Mouse (Mus musculus) intestine, embryonic 16.5 days (tissue): ENCODE measurements around the gene Slc25a41. TPM values are rescaled to one million over a fixed set of nuclear protein-coding genes. Genes with fewer than 3 reads are reported as not detected.

Source experiments
- ATAC-seq: fragments of 200-750 bp; cut with Nextera tagmentation; 2 replicates; pipeline ENCODE4 v1.8.0; 2017; ENCODE audit warnings: moderate TSS enrichment, moderate library complexity
- H3K27ac ChIP-seq: fragments of 300-500 bp; sonication (generic); 2 replicates; pipeline ENCODE4 v1.5.1; 2014; ENCODE audit warnings: mild to moderate bottlenecking, low read length
- H3K27me3 ChIP-seq: fragments of 300-500 bp; sonication (generic); replicated peaks from 2 replicates; pipeline ENCODE4 v1.6.1; 2014; ENCODE audit warnings: low read length, control low read depth, mixed read lengths; ENCODE audit not compliant: control insufficient read depth, insufficient read depth
- H3K36me3 ChIP-seq: fragments of 300-500 bp; sonication (generic); 2 replicates; pipeline ENCODE4 v1.6.1; 2014; ENCODE audit warnings: low read length, control low read depth; ENCODE audit not compliant: control insufficient read depth, insufficient read depth
- H3K4me1 ChIP-seq: fragments of 300-500 bp; sonication (generic); 2 replicates; pipeline ENCODE4 v1.6.1; 2014; ENCODE audit warnings: low read length, control low read depth, mixed read lengths; ENCODE audit not compliant: control insufficient read depth, insufficient read depth
- H3K4me2 ChIP-seq: fragments of 300-500 bp; sonication (generic); 2 replicates; pipeline ENCODE4 v1.6.1; 2014; ENCODE audit warnings: low read depth, low read length, control low read depth
- H3K4me3 ChIP-seq: fragments of 300-500 bp; sonication (generic); 2 replicates; pipeline ENCODE4 v1.5.1; 2014; ENCODE audit warnings: mild to moderate bottlenecking, low read length
- H3K9ac ChIP-seq: fragments of 300-500 bp; sonication (generic); 2 replicates; pipeline ENCODE4 v1.6.1; 2014; ENCODE audit warnings: low read depth, low read length
- H3K9me3 ChIP-seq: fragments of 300-500 bp; sonication (generic); 2 replicates; pipeline ENCODE4 v1.6.1; 2016; ENCODE audit warnings: low read length, control low read depth; ENCODE audit not compliant: control insufficient read depth
- WGBS: fragments of 180-500 bp; shearing (Covaris S2); extraction: QIAGEN DNeasy Blood & Tissue Kit; methylation state at CpG from one replicate; pipeline ENCODE4 v1.1.7; 2014; 5-methylcytosine and 5-hydroxymethylcytosine counted together
- polyA plus RNA-seq: library from polyadenylated mRNA; unstranded; fragments of >200 nt; fragmentation: Nextera tagmentation; extraction: Ambion mirVana; gene quantifications from 2 replicates; pipeline ENCODE4 v1.2.1, GENCODE M21; 2015

The Slc25a41 gene
- polyA plus RNA-seq, 1 experiment from 2014 or later, result not detected

DNA sequence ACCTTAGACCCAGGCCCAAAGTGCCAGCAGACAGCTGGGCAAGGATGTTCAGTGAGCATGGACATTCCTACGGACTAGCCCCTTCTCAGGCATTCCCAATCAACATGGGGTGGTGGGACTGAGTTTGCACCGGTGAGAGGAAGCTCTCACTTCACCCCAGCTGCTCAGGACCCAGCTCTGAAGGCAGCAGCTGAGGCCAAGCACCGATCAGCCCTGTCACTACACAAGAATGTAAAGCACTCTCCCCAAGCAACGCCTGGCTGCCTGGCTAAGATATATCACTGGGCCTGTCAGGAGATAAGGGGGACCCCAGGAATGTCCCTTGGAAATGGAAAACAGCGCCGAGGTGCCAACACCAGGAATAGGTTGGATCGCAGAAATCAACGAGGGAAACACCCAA lies 40.2 kb downstream of the Slc25a41 start:
- H3K9ac ChIP-seq, result no peak overlapping the region
- ATAC-seq, result no peak
- H3K36me3 ChIP-seq, result peaks cover 25% of the 10 kb centered on the region
- H3K4me2 ChIP-seq, result no peak overlapping the region
- H3K27ac ChIP-seq, result no peak overlapping the region
- H3K4me1 ChIP-seq, result 0 out of 2 replicates have a peak, but pooled peaks cover 5% of the 10 kb centered on the region
- 53% methylated on average over 8 of the region's 8 CpGs for WGBS
- no peaks in the 10 kb centered on the region for H3K27me3 ChIP-seq
- H3K4me3 ChIP-seq, result no peak overlapping the region
- no peaks in the 10 kb centered on the region for H3K9me3 ChIP-seq

DNA sequence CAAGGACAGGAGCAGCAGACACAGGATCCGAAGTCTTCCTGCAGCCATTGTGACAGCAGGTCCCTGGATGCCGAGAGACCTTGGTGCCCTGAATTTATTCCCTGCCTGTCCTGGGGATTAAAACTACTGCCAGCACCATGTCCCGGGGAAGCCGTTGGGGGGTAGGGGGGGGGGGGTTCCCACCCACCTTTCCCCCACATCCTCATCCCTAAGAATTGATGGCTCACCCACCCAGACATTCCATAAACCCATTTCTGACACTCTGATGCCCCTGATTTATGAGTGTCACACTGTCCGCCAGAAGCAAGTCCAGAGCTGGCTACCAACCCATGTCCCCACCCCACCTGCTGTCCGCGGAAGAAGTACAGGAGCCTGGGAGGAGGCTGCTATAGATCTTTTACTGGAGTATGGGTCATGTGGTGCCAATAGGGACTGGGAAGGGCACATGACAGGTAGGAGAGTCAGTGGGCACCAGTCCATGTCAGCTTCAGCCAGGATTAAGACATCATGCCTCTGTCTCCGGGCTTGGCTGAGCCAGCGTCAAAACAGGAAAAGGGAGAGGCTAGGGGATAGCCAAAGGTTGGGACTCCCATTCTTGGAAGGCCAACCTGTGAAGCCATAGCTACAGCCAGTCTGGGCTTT lies 41.4 kb downstream of the Slc25a41 start, which contains the start of gene Pspn:
Gene Pspn, minus strand, starts transcription at position 51 of the 642 bp plus-strand sequence.
- H3K27ac ChIP-seq, result no peak within 1 kb of the TSS
- no peak for ATAC-seq
- H3K4me3 ChIP-seq, result no peak within 1 kb of the TSS
- no peak within 1 kb of the TSS for H3K4me2 ChIP-seq
- WGBS, result 83% methylated on average over 9 of the region's 9 CpGs
- 0 out of 2 replicates have a peak, but pooled peaks cover 5% of the 10 kb centered on the region for H3K4me1 ChIP-seq
- no peak within 1 kb of the TSS for H3K9ac ChIP-seq
- peaks cover 28% of the 10 kb centered on the region for H3K36me3 ChIP-seq
- H3K27me3 ChIP-seq, result no peaks in the 10 kb centered on the region
- H3K9me3 ChIP-seq, result no peaks in the 10 kb centered on the region

DNA sequence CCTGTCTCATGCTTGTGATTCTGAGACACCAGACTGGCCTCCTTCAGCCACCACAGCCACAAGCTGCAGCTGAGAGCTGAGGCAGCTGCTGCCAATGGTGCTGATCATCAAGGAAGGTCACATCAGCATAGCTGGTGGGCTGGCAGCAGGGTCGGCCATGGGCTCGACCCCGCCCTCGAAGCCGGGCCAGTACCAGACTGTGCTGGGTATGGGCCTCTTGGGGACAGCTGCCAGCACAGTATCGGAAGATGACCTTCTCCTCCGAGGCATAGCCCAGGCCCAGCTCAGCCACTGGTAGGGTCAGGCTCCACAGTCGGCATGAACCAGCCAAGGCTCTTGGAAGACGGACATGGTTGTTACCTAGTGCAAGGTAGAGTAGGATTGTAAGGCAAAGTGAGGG lies 42.0 kb downstream of the Slc25a41 start:
- H3K4me3 ChIP-seq, result no peak overlapping the region

GRCm38 (mm10) chr17:56997029-56997667 lies 44.3 kb downstream of the Slc25a41 start, which contains the start of gene Alkbh7:
Gene Alkbh7 (plus strand): TSS chr17:56997339.
- WGBS, result 0% methylated on average over 38 of the region's 38 CpGs
- ATAC-seq, result peak; percentile 100
- Histone ChIP-seq H3K4me3 (peak within 1 kb of the TSS; percentile 70), H3K9ac (peak within 1 kb of the TSS; percentile 75), H3K27ac (peak within 1 kb of the TSS; percentile 47; the same call in 1 of the 2 replicates), H3K4me1 (0 out of 2 replicates have a peak, but pooled peaks cover 5% of the 10 kb centered on the region), H3K4me2 (peak within 1 kb of the TSS; percentile 76), H3K36me3 (peaks cover 26% of the 10 kb centered on the region), H3K27me3 (no peaks in the 10 kb centered on the region), H3K9me3 (no peaks in the 10 kb centered on the region)

More for the DNA sequence above, 42.0 kb downstream of the Slc25a41 start:
- no peaks in the 10 kb centered on the region for H3K27me3 ChIP-seq
- peaks cover 25% of the 10 kb centered on the region for H3K36me3 ChIP-seq
- 0 out of 2 replicates have a peak, but pooled peaks cover 5% of the 10 kb centered on the region for H3K4me1 ChIP-seq
- no peaks in the 10 kb centered on the region for H3K9me3 ChIP-seq
- H3K9ac ChIP-seq, result no peak overlapping the region
- H3K4me2 ChIP-seq, result no peak overlapping the region
- no peak for ATAC-seq
- WGBS, result 93% methylated on average over 9 of the region's 9 CpGs
- no peak overlapping the region for H3K27ac ChIP-seq

DNA sequence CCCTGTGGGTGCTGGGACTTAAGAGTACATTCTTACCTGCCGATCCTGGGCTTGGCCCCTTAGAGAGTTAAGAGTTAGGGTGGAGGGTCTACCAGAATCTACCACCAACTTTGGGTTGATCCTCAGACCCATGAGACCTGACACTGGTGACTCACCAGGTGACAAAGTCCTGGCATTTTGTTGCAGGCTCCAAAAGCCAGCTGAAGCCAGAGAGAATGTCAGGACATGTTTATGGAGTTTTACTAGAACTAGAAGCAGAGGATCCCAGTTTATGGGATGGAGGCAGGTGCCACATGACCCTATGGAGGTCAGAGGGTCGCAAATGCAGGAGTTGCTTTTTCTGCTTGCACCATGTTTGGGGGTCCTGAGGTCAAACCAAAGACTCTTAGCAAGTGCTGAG lies 44.9 kb downstream of the Slc25a41 start:
- H3K36me3 ChIP-seq, result peaks cover 26% of the 10 kb centered on the region
- 0 out of 2 replicates have a peak overlapping the region, but pooled peaks have one; percentile 21 for H3K9ac ChIP-seq
- no peak overlapping the region; the same call in 1 of the 2 replicates for H3K4me3 ChIP-seq
- no peaks in the 10 kb centered on the region for H3K9me3 ChIP-seq
- H3K4me1 ChIP-seq, result 0 out of 2 replicates have a peak, but pooled peaks cover 5% of the 10 kb centered on the region
- H3K27ac ChIP-seq, result no peak overlapping the region
- 0 out of 2 replicates have a peak overlapping the region, but pooled peaks have one; percentile 22 for H3K4me2 ChIP-seq
- ATAC-seq, result peak; percentile 1; the same call in 1 of the 2 replicates
- no peaks in the 10 kb centered on the region for H3K27me3 ChIP-seq
- WGBS, result 72% methylated on average over 2 of the region's 2 CpGs

- Histone ChIP-seq H3K36me3 (peaks cover 26% of the 10 kb centered on the region), H3K27ac (no peak overlapping the region), H3K4me3 (no peak overlapping the region), H3K4me1 (peaks cover 12% of the 10 kb centered on the region), H3K4me2 (no peak overlapping the region), H3K9ac (no peak overlapping the region), H3K9me3 (no peaks in the 10 kb centered on the region), H3K27me3 (no peaks in the 10 kb centered on the region)
- no peak for ATAC-seq
- WGBS, result 89% methylated on average over 8 of the region's 8 CpGs
Observed at GRCm38 (mm10) chr17:56995046-56995445, 46.4 kb downstream of the Slc25a41 start.

- H3K9me3 ChIP-seq, result no peaks in the 10 kb centered on the region
- WGBS, result 75% methylated on average over 2 of the region's 2 CpGs
- peak overlapping the region; percentile 91 for H3K9ac ChIP-seq
- H3K4me3 ChIP-seq, result peak overlapping the region; percentile 82
- H3K27ac ChIP-seq, result no peak overlapping the region
- ATAC-seq, result no peak
- H3K36me3 ChIP-seq, result peaks cover 17% of the 10 kb centered on the region
- peaks cover 8% of the 10 kb centered on the region for H3K4me1 ChIP-seq
- no peaks in the 10 kb centered on the region for H3K27me3 ChIP-seq
- H3K4me2 ChIP-seq, result peak overlapping the region; percentile 67
Observed at GRCm38 (mm10) chr17:56990966-56991365, 50.5 kb downstream of the Slc25a41 start.

DNA sequence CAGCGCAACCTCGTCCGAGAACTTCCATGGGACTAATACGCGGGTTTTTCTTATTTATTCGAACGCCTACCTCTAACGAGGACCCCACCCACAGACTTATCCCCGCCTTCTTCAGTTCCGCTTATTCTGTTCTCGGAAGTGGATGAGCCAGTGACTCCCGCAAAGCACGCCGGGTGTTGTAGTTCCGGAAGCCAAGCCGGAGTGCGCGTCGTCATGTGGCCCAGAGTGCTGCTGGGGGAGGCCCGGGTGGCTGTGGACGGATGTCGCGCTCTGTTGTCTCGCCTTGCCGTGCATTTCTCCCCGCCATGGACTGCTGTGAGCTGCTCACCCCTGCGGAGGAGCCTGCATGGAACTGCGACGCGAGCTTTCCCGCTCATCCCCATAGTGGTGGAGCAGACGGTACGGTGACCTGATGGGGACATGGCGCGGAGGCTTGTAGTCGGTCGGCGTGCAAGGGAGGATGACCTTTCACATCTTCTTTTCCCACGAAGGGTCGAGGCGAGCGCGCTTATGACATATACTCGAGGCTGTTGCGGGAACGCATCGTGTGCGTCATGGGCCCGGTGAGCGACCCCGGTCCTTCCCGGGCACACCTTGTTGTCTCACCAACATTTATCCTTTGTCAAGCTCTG lies 51.2 kb downstream of the Slc25a41 start, which contains the start of gene Clpp:
Gene Clpp, plus strand, starts transcription at position 191 of the 632 bp plus-strand sequence.
- under 1% methylated on average over 52 of the region's 52 CpGs for WGBS
- peak within 1 kb of the TSS; percentile 69 for H3K27ac ChIP-seq
- peak within 1 kb of the TSS; percentile 91 for H3K9ac ChIP-seq
- H3K4me1 ChIP-seq, result peaks cover 8% of the 10 kb centered on the region
- peak within 1 kb of the TSS; percentile 82 for H3K4me3 ChIP-seq
- peak within 1 kb of the TSS; percentile 67 for H3K4me2 ChIP-seq
- peak; percentile 98 for ATAC-seq
- H3K36me3 ChIP-seq, result peaks cover 11% of the 10 kb centered on the region
- no peaks in the 10 kb centered on the region for H3K27me3 ChIP-seq
- H3K9me3 ChIP-seq, result no peaks in the 10 kb centered on the region
